Mouse (Mus musculus): Measurements from ENCODE around the gene Id2.

The Id2 gene

DNA sequence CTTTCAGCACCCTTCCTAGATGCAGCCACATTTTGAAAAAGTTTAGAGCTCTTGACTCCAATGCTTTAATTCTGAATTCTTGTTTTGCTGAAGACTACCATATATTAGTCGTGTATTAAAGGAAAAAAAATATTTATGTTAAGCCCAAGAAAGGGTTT is at the start of gene Id2:
TSS of gene Id2 (minus strand) at position 89 of the 158 bp plus-strand sequence.
- in situ Hi-C loops (cut with MboI; ENCODE audit: low sequenced_read_pairs): loop anchor here (10.0 to 25.0 kb wide), 2 partner anchors 790 to 968 kb away; no protein-coding TSS in a partner anchor

- in situ Hi-C loops (cut with MboI; ENCODE audit: low sequenced_read_pairs): no loop called here
These were observed 48.4 kb upstream of the Id2 start for GRCm38 (mm10) chr12:25145344-25145698.

GRCm38 (mm10) chr12:25144591-25145343 is 47.8 kb upstream of the Id2 start:
- in situ Hi-C loops (cut with MboI; ENCODE audit: low sequenced_read_pairs): no loop called here

GRCm38 (mm10) chr12:25143492-25143891 is 46.6 kb upstream of the Id2 start:
- in situ Hi-C loops (cut with MboI; ENCODE audit: low sequenced_read_pairs): no loop called here

GRCm38 (mm10) chr12:25142251-25142650 is 45.3 kb upstream of the Id2 start:
- in situ Hi-C loops (cut with MboI; ENCODE audit: low sequenced_read_pairs): no loop called here

- in situ Hi-C loops (cut with MboI; ENCODE audit: low sequenced_read_pairs): no loop called here
These were observed 44.4 kb upstream of the Id2 start for GRCm38 (mm10) chr12:25141311-25141710.

DNA sequence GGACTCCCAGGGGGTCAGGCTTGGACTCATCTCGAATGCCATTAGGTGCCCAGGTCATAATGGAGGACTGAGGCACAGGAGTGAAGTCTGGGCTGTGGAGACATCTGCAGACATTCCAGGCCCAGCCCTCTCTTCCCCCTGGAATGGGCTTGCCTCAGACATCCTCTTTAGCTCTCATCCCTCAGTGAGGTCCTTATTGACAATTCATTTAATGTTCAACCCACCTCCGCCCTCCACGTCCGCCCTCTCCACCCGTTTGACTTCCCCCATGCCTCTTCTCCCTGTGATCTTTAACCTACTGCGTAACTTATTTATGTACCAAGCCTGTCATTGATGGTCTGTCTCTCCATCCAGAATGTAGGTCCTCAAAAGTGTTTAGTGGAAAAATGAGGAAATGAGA is 43.2 kb upstream of the Id2 start:
- in situ Hi-C loops (cut with MboI; ENCODE audit: low sequenced_read_pairs): no loop called here

DNA sequence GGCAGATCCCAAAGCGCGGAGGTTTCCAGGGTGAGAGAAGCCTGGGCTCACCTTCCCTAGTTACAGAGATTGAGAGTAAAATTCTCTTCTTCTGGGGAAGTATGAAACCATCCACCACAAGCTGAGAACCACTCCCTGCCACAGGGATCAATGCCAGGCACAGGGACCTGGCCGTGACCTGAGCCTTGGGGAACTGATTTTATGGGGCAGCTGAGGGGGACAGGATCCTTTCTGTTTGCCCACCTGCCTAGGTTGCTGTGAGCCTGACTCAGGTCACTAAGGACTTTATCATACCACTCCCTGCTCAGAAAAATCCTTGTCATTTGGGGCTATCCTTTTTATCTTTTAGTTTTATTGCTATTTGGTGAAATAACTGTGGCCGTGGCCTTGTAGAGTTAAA is 41.7 kb upstream of the Id2 start:
- in situ Hi-C loops (cut with MboI; ENCODE audit: low sequenced_read_pairs): no loop called here

DNA sequence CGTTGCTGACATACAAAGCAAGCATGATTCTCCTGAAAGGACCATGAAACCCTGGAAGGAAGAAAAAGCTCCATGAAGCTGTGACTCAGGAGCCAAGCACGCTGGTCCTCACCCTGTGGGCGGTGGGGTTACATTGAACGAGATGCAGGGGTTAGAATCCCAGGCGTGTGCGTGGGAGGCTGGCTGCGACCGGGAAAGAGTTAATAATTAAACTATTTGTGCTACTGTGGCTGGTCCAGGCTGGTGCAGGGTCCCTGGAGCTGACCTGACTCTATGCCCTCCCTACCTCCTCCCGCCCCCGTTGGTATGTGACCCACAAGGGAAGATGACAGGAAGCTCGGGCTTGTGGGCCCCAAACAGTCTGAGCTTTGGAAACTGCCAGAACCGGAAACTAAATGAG is 35.1 kb upstream of the Id2 start:
- in situ Hi-C loops (cut with MboI; ENCODE audit: low sequenced_read_pairs): no loop called here

DNA sequence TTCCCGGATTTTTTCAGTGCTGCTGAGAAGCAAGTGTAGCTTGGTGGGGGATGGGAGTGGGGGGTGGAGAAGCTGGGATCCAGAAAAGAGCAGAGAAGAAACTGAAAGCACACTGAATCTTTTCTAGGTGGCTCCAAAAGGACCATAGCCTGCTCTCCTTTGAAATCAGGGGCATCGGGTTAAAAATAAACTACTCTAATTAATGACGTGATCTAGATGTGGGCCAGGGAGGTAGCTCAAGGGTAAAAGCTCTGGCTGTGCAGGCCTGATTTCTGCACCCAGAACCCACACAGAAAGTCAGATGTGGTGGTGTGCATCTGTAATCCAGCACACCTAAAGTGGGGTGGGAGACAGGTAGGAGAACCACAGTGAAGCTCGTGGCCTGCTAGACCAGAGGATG is 30.7 kb upstream of the Id2 start:
- in situ Hi-C loops (cut with MboI; ENCODE audit: low sequenced_read_pairs): no loop called here

- in situ Hi-C loops (cut with MboI; ENCODE audit: low sequenced_read_pairs): no loop called here
These were observed 29.3 kb upstream of the Id2 start for GRCm38 (mm10) chr12:25126228-25126627.

GRCm38 (mm10) chr12:25125239-25125776 is 28.4 kb upstream of the Id2 start:
- in situ Hi-C loops (cut with MboI; ENCODE audit: low sequenced_read_pairs): no loop called here

DNA sequence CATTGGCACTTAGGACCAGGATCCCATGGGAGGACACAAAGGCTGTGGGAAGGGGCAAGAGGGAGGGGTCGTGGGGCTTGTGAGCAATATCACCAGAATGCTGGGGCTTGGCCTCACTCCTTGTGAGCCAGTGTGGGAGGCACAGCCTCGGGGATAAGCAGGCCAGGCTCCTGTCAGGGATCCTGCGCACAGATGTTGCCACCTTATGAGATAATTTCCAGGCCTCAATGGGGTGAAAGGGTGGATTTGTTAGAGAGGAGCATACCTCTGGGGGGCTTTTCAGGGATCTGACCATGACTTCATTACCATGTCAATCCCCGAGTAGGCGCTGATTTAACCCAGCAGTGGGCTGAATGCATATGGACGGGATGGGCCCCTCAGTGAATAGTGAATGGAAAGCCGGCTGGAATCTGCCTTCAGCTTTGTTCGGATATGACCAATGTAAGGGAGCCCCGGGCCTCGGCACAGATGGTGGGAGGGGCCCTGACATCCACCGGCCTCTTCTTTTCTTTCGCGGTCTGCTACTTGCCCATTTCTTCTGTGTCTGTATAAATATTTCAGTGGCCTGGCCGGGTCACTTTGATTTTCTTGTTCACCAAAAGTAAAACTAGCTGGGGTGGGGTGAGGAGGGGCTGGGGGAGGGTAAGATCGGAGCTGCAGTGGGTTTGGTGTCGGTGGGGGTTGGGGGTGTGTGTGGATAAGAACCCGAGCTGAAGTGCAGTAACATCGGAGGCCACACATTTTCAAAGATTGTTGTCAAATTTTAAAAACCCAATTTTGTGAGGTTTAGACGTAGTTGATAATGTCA is 27.7 kb upstream of the Id2 start:
- in situ Hi-C loops (cut with MboI; ENCODE audit: low sequenced_read_pairs): no loop called here

DNA sequence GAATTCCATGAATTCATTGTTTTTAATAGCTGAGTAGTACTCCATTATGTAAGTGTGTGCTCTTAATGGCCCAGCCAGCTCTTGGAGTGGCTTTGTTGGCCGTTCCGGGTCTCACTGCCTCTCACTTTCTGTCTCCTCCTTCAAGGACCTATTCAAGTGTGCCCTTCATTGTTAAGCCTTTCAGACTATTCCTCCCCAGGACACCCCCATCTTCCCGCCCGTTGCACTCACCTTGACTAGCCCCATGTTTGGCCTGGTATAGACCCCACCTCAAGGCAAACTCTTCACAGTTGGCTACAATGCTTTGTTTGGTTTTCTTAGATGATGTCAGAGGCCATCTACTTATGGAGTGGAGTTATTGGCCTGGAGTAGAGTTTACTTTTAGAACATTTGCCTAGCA is 23.8 kb upstream of the Id2 start:
- in situ Hi-C loops (cut with MboI; ENCODE audit: low sequenced_read_pairs): no loop called here

- in situ Hi-C loops (cut with MboI; ENCODE audit: low sequenced_read_pairs): no loop called here
These were observed 22.3 kb upstream of the Id2 start for GRCm38 (mm10) chr12:25119278-25119677.

- in situ Hi-C loops (cut with MboI; ENCODE audit: low sequenced_read_pairs): no loop called here
These were observed 21.0 kb upstream of the Id2 start for GRCm38 (mm10) chr12:25117856-25118511.

DNA sequence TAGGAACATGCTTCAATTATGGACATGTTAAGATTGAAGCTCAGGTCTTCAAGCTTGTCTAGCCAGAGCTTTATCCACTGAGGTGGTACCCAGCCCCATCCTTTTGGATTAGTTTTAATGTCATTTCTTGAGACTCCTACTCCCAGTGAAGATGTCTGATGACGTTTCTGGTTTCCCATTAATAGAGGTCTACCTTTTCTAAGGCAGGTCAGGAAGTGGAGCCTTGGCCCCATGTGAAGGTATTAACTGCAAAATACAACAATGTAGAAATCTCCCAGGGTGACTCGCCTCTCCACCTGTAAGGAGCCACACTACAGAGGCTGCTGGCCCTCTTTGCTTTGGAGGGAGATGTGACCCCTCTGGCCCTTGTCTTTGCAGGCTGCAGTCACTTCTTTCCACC is 19.2 kb upstream of the Id2 start:
- in situ Hi-C loops (cut with MboI; ENCODE audit: low sequenced_read_pairs): no loop called here

DNA sequence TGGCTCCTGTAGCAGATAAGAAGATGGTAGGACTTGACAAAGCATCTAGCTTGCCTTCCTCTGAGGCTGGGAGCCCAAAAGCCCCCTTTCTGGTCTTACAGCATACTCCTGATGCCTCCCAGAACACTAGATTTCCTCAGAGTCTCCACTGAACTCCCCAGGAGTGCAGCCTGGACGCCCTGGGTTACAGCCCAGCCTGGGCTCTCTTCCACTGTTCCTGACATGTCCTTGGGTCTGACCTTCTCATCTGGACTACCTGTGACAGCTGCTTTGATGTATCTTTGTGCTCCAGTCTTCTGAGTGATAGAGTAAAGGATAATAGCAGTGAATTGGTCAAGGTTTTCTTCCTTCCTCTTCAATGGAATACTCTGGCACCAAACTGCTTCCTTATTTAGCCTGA is 17.5 kb upstream of the Id2 start:
- in situ Hi-C loops (cut with MboI; ENCODE audit: low sequenced_read_pairs): no loop called here

- in situ Hi-C loops (cut with MboI; ENCODE audit: low sequenced_read_pairs): no loop called here
These were observed 16.4 kb upstream of the Id2 start for GRCm38 (mm10) chr12:25113357-25113756.

DNA sequence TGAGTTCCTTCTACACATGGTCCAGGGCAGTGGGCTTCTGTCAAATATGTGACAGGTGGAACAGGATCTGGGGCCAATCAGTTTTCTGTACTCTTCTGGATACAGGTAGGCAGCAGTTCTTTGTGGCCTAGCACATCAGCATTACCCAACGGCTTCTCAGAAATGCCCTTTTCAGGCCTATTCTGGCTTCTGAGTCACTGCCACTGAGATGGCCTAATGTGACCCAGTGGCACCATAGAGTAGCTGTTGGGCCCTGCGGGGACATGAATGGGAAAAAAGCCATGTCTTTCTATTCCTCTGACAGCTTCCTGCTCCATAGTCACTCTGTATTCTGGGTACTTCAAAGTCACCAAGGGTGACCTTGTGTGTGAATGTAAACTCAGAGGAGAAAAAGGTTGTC is 15.9 kb upstream of the Id2 start:
- in situ Hi-C loops (cut with MboI; ENCODE audit: low sequenced_read_pairs): no loop called here

GRCm38 (mm10) chr12:25110682-25111078 is 13.7 kb upstream of the Id2 start:
- in situ Hi-C loops (cut with MboI; ENCODE audit: low sequenced_read_pairs): no loop called here

Measured in CH12F3 (cell line).